Mouse (Mus musculus): ENCODE results near the gene Hcst.

Hcst gene

GRCm38 (mm10) chr7:30419561-30420499 is at the start of gene Hcst:
Hcst (minus strand) TSS chr7:30419854.
- DNase-seq = no peak

- DNase-seq = no peak
These were observed 45.2 kb upstream of the Hcst start for GRCm38 (mm10) chr7:30464816-30465300.

DNA sequence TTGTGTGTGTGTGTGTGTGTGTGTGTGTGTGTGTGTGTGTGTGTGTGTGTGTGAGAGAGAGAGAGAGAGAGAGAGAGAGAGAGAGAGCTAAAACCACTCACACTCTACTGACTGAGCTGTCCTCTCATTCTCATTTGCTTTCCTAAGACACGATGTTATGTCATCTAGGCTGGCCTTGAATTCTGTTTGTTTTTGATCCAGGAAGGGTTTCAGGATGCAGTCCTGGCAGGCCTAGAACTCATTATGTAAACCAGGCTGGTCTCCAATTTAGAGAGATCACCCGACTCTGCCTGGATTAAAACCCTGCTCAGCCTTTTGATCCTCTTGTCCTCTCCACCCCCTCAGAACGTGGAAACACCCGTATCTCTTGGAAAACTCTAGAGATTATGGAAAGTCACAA is 44.3 kb upstream of the Hcst start:
- DNase-seq = no peak

GRCm38 (mm10) chr7:30463568-30463967 is 43.9 kb upstream of the Hcst start:
- no peak for DNase-seq

GRCm38 (mm10) chr7:30459484-30459883 is 39.8 kb upstream of the Hcst start:
- DNase-seq = peak; percentile 41 to 67

GRCm38 (mm10) chr7:30457629-30458330 is 38.1 kb upstream of the Hcst start, which contains the start of the genes Kirrel2 and Nphs1:
Kirrel2 (minus strand) TSS chr7:30457690.
Nphs1 (plus strand) TSS chr7:30458315.
- peak; percentile 61 to 75 for DNase-seq

DNA sequence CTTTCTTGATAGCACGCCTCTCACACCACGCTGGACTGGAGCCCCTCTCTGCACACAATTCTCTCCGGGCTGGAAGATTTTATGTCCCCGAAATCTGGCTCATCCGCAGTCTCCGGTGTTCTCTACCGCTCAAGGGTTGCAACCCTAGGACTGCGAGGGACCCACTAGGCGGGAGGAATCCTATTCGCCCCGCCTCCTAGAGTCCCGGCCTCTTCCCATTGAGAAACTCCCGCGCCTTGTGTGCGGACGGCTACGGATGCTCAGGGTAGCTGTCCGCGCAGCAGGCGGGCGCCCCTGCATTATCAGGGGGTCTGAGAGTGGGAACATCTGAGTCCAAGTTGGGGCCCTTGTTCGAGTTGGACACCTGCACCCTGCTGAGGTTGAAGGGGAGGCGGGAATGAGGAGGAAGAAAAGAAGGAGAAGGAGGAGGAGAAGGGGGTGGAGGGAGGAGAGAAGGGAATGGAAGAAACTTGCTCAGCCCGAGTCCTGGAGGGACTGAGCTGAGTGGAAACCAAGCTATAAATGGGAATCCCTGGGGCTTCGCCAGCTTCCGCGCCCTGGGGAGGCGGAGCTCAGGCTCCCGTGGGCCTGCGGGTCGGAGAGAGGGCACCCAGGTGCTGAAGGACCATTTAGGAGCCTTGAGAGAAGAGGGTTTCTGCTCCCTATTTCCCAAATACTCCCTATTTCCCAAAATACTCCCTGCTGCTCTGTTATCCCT is 37.4 kb upstream of the Hcst start:
- DNase-seq = peak; percentile 23 to 46

GRCm38 (mm10) chr7:30456487-30456886 is 36.8 kb upstream of the Hcst start:
- no peak for DNase-seq

DNA sequence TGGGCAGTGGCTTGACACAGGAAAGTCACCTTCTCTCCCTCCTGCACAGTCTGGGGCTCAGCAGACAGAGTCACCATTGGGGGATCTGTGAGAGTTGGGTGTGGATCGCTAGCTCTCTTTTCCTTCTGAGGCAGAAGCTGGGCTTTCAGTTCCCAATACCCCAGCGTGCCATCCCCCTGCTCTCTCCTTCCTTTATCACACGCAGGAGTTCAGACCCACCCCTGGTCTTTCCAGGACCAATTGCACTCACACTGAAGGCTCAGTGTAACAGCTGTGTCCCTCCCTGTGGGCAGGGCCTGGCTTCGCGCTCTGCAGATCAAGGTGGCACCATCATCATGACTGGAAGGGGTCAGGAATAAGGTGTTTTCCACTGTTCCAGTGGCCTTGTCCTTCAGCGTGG is 34.6 kb upstream of the Hcst start:
- peak in 1 of 2 experiments; percentile 29 for DNase-seq

- peak; percentile 80 to 84 for DNase-seq
These were observed 34.1 kb upstream of the Hcst start for GRCm38 (mm10) chr7:30453766-30454165.

DNA sequence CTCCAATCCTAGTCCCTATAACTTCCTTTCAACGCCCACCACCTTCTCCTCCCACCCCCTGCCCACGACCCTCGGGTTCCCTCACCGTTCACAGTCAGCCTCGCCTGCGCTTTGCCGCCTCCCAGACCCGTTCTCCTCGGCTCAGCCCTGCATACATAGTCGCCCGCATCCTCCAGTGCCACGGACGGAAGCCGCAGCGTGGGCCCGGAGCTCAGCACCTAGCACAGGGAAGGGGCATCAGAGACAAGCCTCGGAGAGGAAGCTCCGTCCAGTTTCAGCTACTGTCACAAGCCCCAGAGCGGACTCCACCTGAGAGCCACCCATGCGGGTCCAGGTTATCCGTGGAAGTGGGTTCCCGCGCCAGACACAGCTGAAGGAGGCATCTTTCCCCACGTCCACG is 33.7 kb upstream of the Hcst start:
- DNase-seq = no peak

GRCm38 (mm10) chr7:30450241-30450640 is 30.6 kb upstream of the Hcst start:
- no peak for DNase-seq

DNA sequence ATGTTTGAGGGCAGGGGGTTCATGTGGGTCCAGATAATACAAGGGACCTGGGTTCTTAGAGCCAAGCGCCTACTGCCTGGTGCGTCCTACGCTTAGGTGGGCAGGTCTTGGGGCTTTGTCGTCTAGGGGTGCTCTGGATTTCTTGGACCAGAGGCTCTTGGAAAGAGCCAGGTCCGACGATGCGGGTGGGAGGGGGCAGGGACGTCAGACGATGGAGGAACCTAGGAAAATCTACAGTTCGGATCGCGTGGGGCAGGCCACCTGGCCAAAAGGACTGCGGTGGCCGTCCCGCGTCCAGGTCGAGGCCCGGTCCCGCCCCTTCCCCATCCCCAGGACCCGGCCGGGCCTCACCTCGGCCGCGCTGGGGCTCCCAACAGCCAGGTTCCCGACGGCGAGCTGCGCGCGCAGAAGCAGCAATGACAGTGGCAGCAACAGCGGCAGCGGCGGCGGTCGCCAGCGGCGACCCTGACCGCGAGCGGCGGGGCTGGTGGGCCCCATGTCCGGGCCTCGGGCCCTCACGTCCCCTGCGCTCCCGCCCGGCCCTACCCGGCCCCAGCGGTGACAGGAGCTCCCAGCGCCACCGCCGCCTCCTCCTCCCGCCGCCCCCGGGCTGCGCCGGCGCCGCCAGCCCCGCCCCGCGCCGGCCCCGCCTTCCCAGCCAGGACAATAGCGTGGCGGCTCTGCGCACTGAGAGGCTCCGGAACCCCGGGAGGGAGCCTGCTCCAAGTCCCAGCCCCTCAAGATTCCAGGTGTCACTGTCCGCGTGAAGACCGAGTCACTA is 25.5 kb upstream of the Hcst start, which contains the start of gene Aplp1:
Gene Aplp1, minus strand, starts transcription at position 565 of the 781 bp plus-strand sequence.
- peak; percentile 73 to 81 for DNase-seq

- DNase-seq = peak; percentile 71 to 78
These were observed 24.7 kb upstream of the Hcst start for GRCm38 (mm10) chr7:30444154-30444970.

GRCm38 (mm10) chr7:30443696-30444095 is 24.0 kb upstream of the Hcst start:
- DNase-seq = no peak

GRCm38 (mm10) chr7:30440697-30441096 is 21.0 kb upstream of the Hcst start:
- DNase-seq = peak; percentile 76 to 82

DNA sequence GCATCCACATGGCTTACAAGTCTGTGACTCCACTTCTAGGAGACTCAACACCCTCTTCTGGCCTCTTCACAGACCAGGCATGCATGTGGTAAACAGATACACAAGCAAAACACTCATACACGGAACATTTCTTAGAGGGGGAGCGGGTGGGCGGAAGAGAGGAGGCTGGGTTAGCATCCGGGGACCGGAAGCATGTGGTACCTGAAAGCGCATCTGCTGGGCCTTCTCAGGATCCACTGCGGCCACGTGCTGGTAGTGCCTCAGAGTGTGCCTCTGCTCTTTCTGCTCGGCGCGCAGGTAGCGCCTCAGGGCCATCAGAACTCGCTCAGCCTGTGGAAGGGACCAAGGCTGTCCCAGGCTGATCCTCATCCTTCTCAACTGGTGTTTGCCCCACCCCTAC is 20.1 kb upstream of the Hcst start:
- no peak for DNase-seq

GRCm38 (mm10) chr7:30436879-30437278 is 17.2 kb upstream of the Hcst start:
- peak in 1 of 2 experiments; percentile 22 for DNase-seq

GRCm38 (mm10) chr7:30435156-30435555 is 15.5 kb upstream of the Hcst start:
- DNase-seq = no peak

- no peak for DNase-seq
These were observed 15.0 kb upstream of the Hcst start for GRCm38 (mm10) chr7:30434701-30435100.

GRCm38 (mm10) chr7:30434238-30434637 is 14.6 kb upstream of the Hcst start:
- DNase-seq = peak; percentile 87 to 88
